Mouse (Mus musculus) MEL (cell line): Measurements from ENCODE around the gene Fgfr2.

ENCODE experiments used
- ELF1 ChIP-seq: IDR thresholded peaks from 2 replicates; pipeline ENCODE4 v1.6.1; 2014; ENCODE audit warnings: low read depth, mild to moderate bottlenecking, inconsistent platforms, low read length, improper control_type of control experiment, moderate library complexity
- NELFE ChIP-seq: IDR thresholded peaks from 2 replicates; pipeline ENCODE4 v1.6.1; 2011; ENCODE audit warnings: low read depth, low read length, improper control_type of control experiment
- POLR2A ChIP-seq, 2 experiments: IDR thresholded peaks; 2 replicates each; pipeline ENCODE4 v1.6.1; 2011 to 2012; ENCODE audit warnings: low read length in 2 of 2, mild to moderate bottlenecking in 2 of 2, control low read depth in 1 of 2, improper control_type of control experiment in 1 of 2, low read depth in 1 of 2, moderate library complexity in 1 of 2; ENCODE audit not compliant: control insufficient read depth in 1 of 2, insufficient read depth in 1 of 2, poor library complexity in 1 of 2
- POLR2AphosphoS2 ChIP-seq: IDR thresholded peaks from 2 replicates; pipeline ENCODE4 v1.6.1; 2011; ENCODE audit warnings: low read length, improper control_type of control experiment
- ZNF384 ChIP-seq: IDR thresholded peaks from 2 replicates; pipeline ENCODE4 v1.6.1; 2012; ENCODE audit warnings: low read depth, mild to moderate bottlenecking, inconsistent platforms, low read length, improper control_type of control experiment

DNA sequence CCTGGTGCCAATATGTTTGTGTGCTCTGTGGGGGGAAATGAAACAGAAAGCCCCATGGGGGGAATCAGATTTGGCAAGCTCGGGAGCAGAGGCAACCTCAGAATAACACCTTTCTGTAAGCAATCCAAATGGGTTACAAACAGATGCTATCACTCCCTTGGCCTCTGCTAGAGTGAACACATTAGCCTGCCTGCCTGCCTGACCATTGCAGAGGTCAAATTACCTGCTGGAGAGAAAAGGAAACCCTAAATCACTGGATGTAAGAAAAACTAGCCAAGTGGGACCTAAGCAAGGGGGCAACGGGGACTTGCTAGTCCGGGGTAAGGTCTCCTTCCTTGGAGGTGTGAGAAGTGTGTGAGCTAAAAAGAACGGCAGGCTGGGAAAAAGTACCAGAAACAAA lies 3004.4 kb downstream of the Fgfr2 start:
- TF ChIP-seq POLR2A (IDR thresholded peaks at IDR 0.05; ENCODE audit: control insufficient read depth in 1 of 2, insufficient read depth in 1 of 2, low read depth in 1 of 2, low read length in 2 of 2, poor library complexity in 1 of 2) (no peak), POLR2AphosphoS2 (no peak), ZNF384 (no peak), ELF1 (no peak), NELFE (no peak)
